Mouse (Mus musculus) heart, embryonic 12.5 days (tissue): ENCODE data around the gene Ssxb10. TPM values are rescaled to one million over a fixed set of nuclear protein-coding genes. Genes with fewer than 3 reads are reported as not detected.
"Not testable (repeated sequence)": the region's sequence is repeated elsewhere in the genome, so short reads cannot be mapped to it uniquely, and the experiment has no call there.

Source experiments
- ATAC-seq: fragments of 200-750 bp; cut with Nextera tagmentation; 2 replicates; pipeline ENCODE4 v1.8.0; 2017; ENCODE audit warnings: moderate TSS enrichment, moderate library complexity; ENCODE audit not compliant: insufficient number of reproducible peaks, low FRiP score
- H3K27ac ChIP-seq: fragments of 300-500 bp; sonication (generic); 2 replicates; pipeline ENCODE4 v1.5.1; 2016; ENCODE audit warnings: mild to moderate bottlenecking, moderate library complexity; ENCODE audit not compliant: poor library complexity, severe bottlenecking
- H3K27me3 ChIP-seq: fragments of 300-500 bp; sonication (generic); replicated peaks from 2 replicates; pipeline ENCODE4 v1.6.1; 2016; ENCODE audit warnings: mild to moderate bottlenecking, moderate library complexity
- H3K36me3 ChIP-seq: fragments of 300-500 bp; sonication (generic); 2 replicates; pipeline ENCODE4 v1.6.1; 2016; ENCODE audit warnings: mild to moderate bottlenecking, moderate library complexity
- H3K4me1 ChIP-seq: fragments of 300-500 bp; sonication (generic); replicated peaks from 2 replicates; pipeline ENCODE4 v1.6.1; 2016; ENCODE audit warnings: mild to moderate bottlenecking
- H3K4me2 ChIP-seq: fragments of 300-500 bp; sonication (generic); 2 replicates; pipeline ENCODE4 v1.6.1; 2016; ENCODE audit warnings: mild to moderate bottlenecking, moderate library complexity
- H3K4me3 ChIP-seq: fragments of 300-500 bp; sonication (generic); 2 replicates; pipeline ENCODE4 v1.5.1; 2016; ENCODE audit warnings: mild to moderate bottlenecking
- H3K9ac ChIP-seq: fragments of 300-500 bp; sonication (generic); 2 replicates; pipeline ENCODE4 v1.6.1; 2016; ENCODE audit warnings: mild to moderate bottlenecking, moderate library complexity
- H3K9me3 ChIP-seq: fragments of 300-500 bp; sonication (generic); replicated peaks from 2 replicates; pipeline ENCODE4 v1.6.1; 2016; ENCODE audit warnings: mild to moderate bottlenecking, moderate library complexity
- WGBS: fragments of 180-500 bp; shearing (Covaris S2); methylation state at CpG from one replicate; pipeline ENCODE4 v1.1.7; 2016; 5-methylcytosine and 5-hydroxymethylcytosine counted together
- polyA plus RNA-seq: library from polyadenylated mRNA; unstranded; fragments of >200 nt; fragmentation: Nextera tagmentation; extraction: Ambion mirVana; gene quantifications from 2 replicates; pipeline ENCODE4 v1.2.1, GENCODE M21; 2016

The Ssxb10 gene
- not detected in 2 replicates for polyA plus RNA-seq

- ATAC-seq, result no peak
- Histone ChIP-seq H3K9ac (no peak within 1 kb of the TSS), H3K36me3 (no peaks in the 10 kb centered on the region), H3K4me2 (no peak within 1 kb of the TSS), H3K27ac (no peak within 1 kb of the TSS), H3K4me3 (no peak within 1 kb of the TSS), H3K9me3 (peaks cover 13% of the 10 kb centered on the region), H3K4me1 (no peaks in the 10 kb centered on the region), H3K27me3 (no peaks in the 10 kb centered on the region)
- 51% methylated on average over 2 of the region's 2 CpGs for WGBS
Measured at GRCm38 (mm10) chrX:8327124-8327523, at the start of gene Ssxb10. Gene Ssxb10 (plus strand): TSS chrX:8327424.

GRCm38 (mm10) chrX:8288621-8289020 lies 38.6 kb upstream of the Ssxb10 start:
- Histone ChIP-seq H3K4me3 (no peak overlapping the region), H3K9ac (no peak overlapping the region), H3K4me2 (no peak overlapping the region), H3K27ac (no peak overlapping the region), H3K9me3 (no peaks in the 10 kb centered on the region), H3K4me1 (no peaks in the 10 kb centered on the region), H3K36me3 (no peaks in the 10 kb centered on the region), H3K27me3 (no peaks in the 10 kb centered on the region)
- ATAC-seq, result no peak
- WGBS, result 72% methylated on average over 5 of the region's 5 CpGs

GRCm38 (mm10) chrX:8309302-8309701 lies 17.9 kb upstream of the Ssxb10 start:
- Histone ChIP-seq H3K36me3 (no peaks in the 10 kb centered on the region), H3K9ac (no peak overlapping the region), H3K27me3 (no peaks in the 10 kb centered on the region), H3K27ac (no peak overlapping the region), H3K4me2 (no peak overlapping the region), H3K9me3 (no peaks in the 10 kb centered on the region), H3K4me3 (no peak overlapping the region), H3K4me1 (no peaks in the 10 kb centered on the region)
- 68% methylated on average over 1 of the region's 1 CpGs for WGBS
- ATAC-seq, result no peak

GRCm38 (mm10) chrX:8314905-8315304 lies 12.3 kb upstream of the Ssxb10 start:
- H3K4me3 ChIP-seq, H3K4me1 ChIP-seq, H3K9ac ChIP-seq, H3K9me3 ChIP-seq, H3K27ac ChIP-seq, H3K27me3 ChIP-seq, H3K36me3 ChIP-seq, H3K4me2 ChIP-seq, ATAC-seq: not testable (repeated sequence)
- 10% methylated on average over 7 of the region's 7 CpGs for WGBS

- H3K36me3 ChIP-seq, H3K27ac ChIP-seq, H3K9me3 ChIP-seq, H3K4me3 ChIP-seq, H3K4me1 ChIP-seq, ATAC-seq, H3K4me2 ChIP-seq, H3K9ac ChIP-seq, H3K27me3 ChIP-seq: not testable (repeated sequence)
- WGBS, result 29% methylated on average over 1 of the region's 1 CpGs
Measured at GRCm38 (mm10) chrX:8366678-8367077, 39.5 kb downstream of the Ssxb10 start, which contains the start of gene Ssxb9. Gene Ssxb9 (plus strand): TSS chrX:8366978.

Other genes with a start within 250 kb of the Ssxb10 start
- 0.31 TPM in 1 of 2 replicates, not detected in the other for gene Was, start 236.9 kb upstream of the Ssxb10 start, polyA plus RNA-seq
- 26.7 and 28.5 TPM in 2 replicates for gene Wdr13, start 194.5 kb upstream of the Ssxb10 start, polyA plus RNA-seq
- 326 and 330 TPM in 2 replicates for gene Rbm3, start 181.5 kb upstream of the Ssxb10 start, polyA plus RNA-seq
- gene Tbc1d25, start 151.2 kb upstream of the Ssxb10 start, polyA plus RNA-seq, result 9.2 and 11.1 TPM in 2 replicates
- gene Ebp, start 133.9 kb upstream of the Ssxb10 start, polyA plus RNA-seq, result 23.0 and 24.5 TPM in 2 replicates
- gene Porcn, start 120.9 kb upstream of the Ssxb10 start, polyA plus RNA-seq, result 3.0 and 4.3 TPM in 2 replicates
- 24.7 and 24.8 TPM in 2 replicates for gene Ftsj1, start 75.0 kb upstream of the Ssxb10 start, polyA plus RNA-seq
- 14.6 and 16.4 TPM in 2 replicates for gene Slc38a5, start 56.3 kb upstream of the Ssxb10 start, polyA plus RNA-seq
- gene Ssxb9, start 39.6 kb downstream of the Ssxb10 start, polyA plus RNA-seq, result not detected in 2 replicates
- not detected in 2 replicates for gene Ssxb1, start 85.9 kb downstream of the Ssxb10 start, polyA plus RNA-seq
- not detected in 2 replicates for gene Ssxb2, start 134.3 kb downstream of the Ssxb10 start, polyA plus RNA-seq
- not detected in 2 replicates for gene Gm14459, start 197.5 kb downstream of the Ssxb10 start, polyA plus RNA-seq
- not detected in 2 replicates for gene Ssxb6, start 220.8 kb downstream of the Ssxb10 start, polyA plus RNA-seq